Comparison of ENCODE assay signal across 7 mouse cellular contexts in genomic region chr9:65094237-65094636, GRCm38 (mm10). TPM values are rescaled to one million over a fixed set of nuclear protein-coding genes. Genes with fewer than 3 reads are reported as not detected.
DNase-seq lines count a peak whose midpoint lies in the region; ATAC-seq lines count a peak whose summit lies in the region.

No protein-coding gene starts in this region.

- H3K9ac ChIP-seq in neural tube, embryonic 11.5 days (ENCODE audit: low read length): no peak overlapping the region
- no peak overlapping the region for H3K9ac ChIP-seq in neural tube, embryonic 15.5 days (replicated peaks)
- no peak overlapping the region for H3K9ac ChIP-seq in embryonic facial prominence, embryonic 15.5 days
- no peak overlapping the region; the same call in none of the 2 replicates for H3K9ac ChIP-seq in heart, embryonic 13.5 days

- no peaks in the 10 kb centered on the region for H3K9me3 ChIP-seq in neural tube, embryonic 11.5 days (ENCODE audit: control insufficient read depth, low read length)
- H3K9me3 ChIP-seq in neural tube, embryonic 15.5 days (replicated peaks): no peaks in the 10 kb centered on the region
- no peaks in the 10 kb centered on the region for H3K9me3 ChIP-seq in embryonic facial prominence, embryonic 15.5 days (replicated peaks)
- no peaks in the 10 kb centered on the region for H3K9me3 ChIP-seq in heart, embryonic 13.5 days

- no peak overlapping the region for H3K4me3 ChIP-seq in neural tube, embryonic 11.5 days (ENCODE audit: low read depth, low read length)
- H3K4me3 ChIP-seq in neural tube, embryonic 15.5 days (replicated peaks): no peak overlapping the region
- H3K4me3 ChIP-seq in embryonic facial prominence, embryonic 15.5 days (replicated peaks): no peak overlapping the region
- H3K4me3 ChIP-seq in heart, embryonic 13.5 days: no peak overlapping the region

- H3K27me3 ChIP-seq in neural tube, embryonic 11.5 days (ENCODE audit: control insufficient read depth, insufficient read depth, low read length): no peaks in the 10 kb centered on the region
- H3K27me3 ChIP-seq in neural tube, embryonic 15.5 days (replicated peaks): no peaks in the 10 kb centered on the region
- H3K27me3 ChIP-seq in embryonic facial prominence, embryonic 15.5 days: no peaks in the 10 kb centered on the region
- H3K27me3 ChIP-seq in heart, embryonic 13.5 days (replicated peaks): no peaks in the 10 kb centered on the region; the same call in 1 of the 2 replicates

- no peak for ATAC-seq in neural tube, embryonic 11.5 days (ENCODE audit: insufficient read depth, low FRiP score, low TSS enrichment)
- no peak; the same call in 1 of the 2 replicates for ATAC-seq in neural tube, embryonic 15.5 days (ENCODE audit: low FRiP score)
- peak; percentile 75 for ATAC-seq in embryonic facial prominence, embryonic 15.5 days (ENCODE audit: insufficient number of reproducible peaks, low FRiP score, low TSS enrichment, low read depth)
- peak; percentile 31; the same call in 1 of the 2 replicates for ATAC-seq in heart, embryonic 13.5 days (ENCODE audit: extremely low read depth, insufficient number of reproducible peaks, low FRiP score, low TSS enrichment)

- intact Hi-C loops in left cerebral cortex, postnatal 36 days (cut with DNase I): no loop called here

- no peak overlapping the region for H3K4me2 ChIP-seq in neural tube, embryonic 11.5 days (ENCODE audit: low read depth)
- no peak overlapping the region for H3K4me2 ChIP-seq in neural tube, embryonic 15.5 days
- no peak overlapping the region for H3K4me2 ChIP-seq in embryonic facial prominence, embryonic 15.5 days (replicated peaks)
- H3K4me2 ChIP-seq in heart, embryonic 13.5 days: peak overlapping the region; percentile 12; the same call in 1 of the 2 replicates

- no peaks in the 10 kb centered on the region for H3K36me3 ChIP-seq in neural tube, embryonic 11.5 days (ENCODE audit: control insufficient read depth, insufficient read depth, low read length)
- H3K36me3 ChIP-seq in neural tube, embryonic 15.5 days: no peaks in the 10 kb centered on the region
- H3K36me3 ChIP-seq in embryonic facial prominence, embryonic 15.5 days: no peaks in the 10 kb centered on the region
- H3K36me3 ChIP-seq in heart, embryonic 13.5 days: no peaks in the 10 kb centered on the region

- no peaks in the 10 kb centered on the region for H3K4me1 ChIP-seq in neural tube, embryonic 11.5 days (ENCODE audit: control insufficient read depth, insufficient read depth, low read length)
- H3K4me1 ChIP-seq in neural tube, embryonic 15.5 days: peaks cover 5% of the 10 kb centered on the region; the same call in 1 of the 2 replicates
- peaks cover 6% of the 10 kb centered on the region; the same call in 1 of the 2 replicates for H3K4me1 ChIP-seq in embryonic facial prominence, embryonic 15.5 days
- H3K4me1 ChIP-seq in heart, embryonic 13.5 days: peaks cover 22% of the 10 kb centered on the region

- H3K27ac ChIP-seq in neural tube, embryonic 11.5 days (ENCODE audit: low read depth, low read length): no peak overlapping the region
- no peak overlapping the region for H3K27ac ChIP-seq in neural tube, embryonic 15.5 days (replicated peaks)
- H3K27ac ChIP-seq in embryonic facial prominence, embryonic 15.5 days (replicated peaks): 0 out of 2 replicates have a peak overlapping the region, but pooled peaks have one; percentile 1
- 0 out of 2 replicates have a peak overlapping the region, but pooled peaks have one; percentile 30 for H3K27ac ChIP-seq in heart, embryonic 13.5 days (replicated peaks)

- peak; percentile 56 for DNase-seq in neural tube, embryonic 11.5 days (ENCODE audit: low spot score)
- peak; percentile 23 to 28 for DNase-seq in left cerebral cortex, postnatal 36 days (ENCODE audit: low spot score in 2 of 2)
- peak; percentile 55 for DNase-seq in right cerebral cortex, adult 18-20 months
- no peak for DNase-seq in spleen, postnatal 4 days (ENCODE audit: low spot score in 2 of 2)

- WGBS in neural tube, embryonic 11.5 days: 46% methylated on average over 6 of the region's 6 CpGs
- WGBS in neural tube, embryonic 15.5 days: 42% methylated on average over 6 of the region's 6 CpGs
- WGBS in embryonic facial prominence, embryonic 15.5 days: 27% methylated on average over 6 of the region's 6 CpGs
- WGBS in heart, embryonic 13.5 days: 13% methylated on average over 6 of the region's 6 CpGs

RNA-seq across cellular contexts. Expression of gene Igdcc4, which starts 7.0 kb away (rescaled TPM):
- polyA plus RNA-seq in neural tube, embryonic 11.5 days (2014; fragmentation: Nextera tagmentation; extraction: Ambion mirVana): 12.3 and 14.1 TPM in 2 replicates
- polyA plus RNA-seq in neural tube, embryonic 15.5 days (2015; fragmentation: Nextera tagmentation; extraction: Ambion mirVana): 15.1 and 17.8 TPM in 2 replicates
- 38.1 and 38.4 TPM in 2 replicates for polyA plus RNA-seq in embryonic facial prominence, embryonic 15.5 days (2015; fragmentation: Nextera tagmentation; extraction: Ambion mirVana)
- 10.4 and 11.0 TPM in 2 replicates for polyA plus RNA-seq in heart, embryonic 13.5 days (2015; fragmentation: Nextera tagmentation; extraction: Ambion mirVana)
- total RNA-seq in left cerebral cortex, postnatal 36 days (2021): 10 to 100 TPM; 24.9 to 30.8 TPM

RNA-seq across cellular contexts. Expression of gene Igdcc3, which starts 46.8 kb away (rescaled TPM):
- 60.7 and 71.9 TPM in 2 replicates for polyA plus RNA-seq in neural tube, embryonic 11.5 days (2014; fragmentation: Nextera tagmentation; extraction: Ambion mirVana)
- polyA plus RNA-seq in neural tube, embryonic 15.5 days (2015; fragmentation: Nextera tagmentation; extraction: Ambion mirVana): 7.9 and 8.9 TPM in 2 replicates
- 1.5 and 2.3 TPM in 2 replicates for polyA plus RNA-seq in embryonic facial prominence, embryonic 15.5 days (2015; fragmentation: Nextera tagmentation; extraction: Ambion mirVana)
- 0.88 and 0.98 TPM in 2 replicates for polyA plus RNA-seq in heart, embryonic 13.5 days (2015; fragmentation: Nextera tagmentation; extraction: Ambion mirVana)
- total RNA-seq in left cerebral cortex, postnatal 36 days (2021): 1 to 10 TPM; 2.0 to 2.3 TPM

Comparison
In these comparisons a context has a peak if more than half of its experiments do, and no peak if none do; other contexts are left out.
1. ATAC-seq: peak in embryonic facial prominence, embryonic 15.5 days (single experiment) and heart, embryonic 13.5 days (single experiment); none in neural tube, embryonic 11.5 days (single experiment) and neural tube, embryonic 15.5 days (single experiment).
2. DNase-seq: peak in neural tube, embryonic 11.5 days (single experiment), left cerebral cortex, postnatal 36 days (2 of 2) and right cerebral cortex, adult 18-20 months (single experiment); none in spleen, postnatal 4 days (0 of 2).
3. H3K27ac ChIP-seq: peak in embryonic facial prominence, embryonic 15.5 days (single experiment) and heart, embryonic 13.5 days (single experiment); none in neural tube, embryonic 11.5 days (single experiment) and neural tube, embryonic 15.5 days (single experiment).